Mouse (Mus musculus) right cerebral cortex, postnatal 4 days (tissue): ENCODE results near the gene Slc6a16.
"Not testable (repeated sequence)": the region's sequence is repeated elsewhere in the genome, so short reads cannot be mapped to it uniquely, and the experiment has no call there.

Experiments used
- DNase-seq: peaks from one replicate; pipeline ENCODE4 v3.0.0-alpha.2; 2022

The Slc6a16 gene

GRCm38 (mm10) chr7:45221680-45222079, 19.2 kb upstream of the Slc6a16 start:
- no peak for DNase-seq

- no peak for DNase-seq
These were observed 16.1 kb upstream of the Slc6a16 start for GRCm38 (mm10) chr7:45224826-45225225.

- DNase-seq: no peak
These were observed 14.5 kb upstream of the Slc6a16 start for GRCm38 (mm10) chr7:45226421-45226820.

- DNase-seq: no peak
These were observed 12.3 kb upstream of the Slc6a16 start for GRCm38 (mm10) chr7:45228548-45228947.

- DNase-seq: no peak
These were observed 11.8 kb upstream of the Slc6a16 start for GRCm38 (mm10) chr7:45229046-45229445.

GRCm38 (mm10) chr7:45229459-45230203, 11.3 kb upstream of the Slc6a16 start:
- DNase-seq: no peak

- DNase-seq: no peak
These were observed 9.7 kb upstream of the Slc6a16 start for GRCm38 (mm10) chr7:45231192-45231591.

- DNase-seq: no peak
These were observed 8.9 kb upstream of the Slc6a16 start for GRCm38 (mm10) chr7:45231941-45232340.

GRCm38 (mm10) chr7:45232716-45233465, 8.0 kb upstream of the Slc6a16 start:
- no peak for DNase-seq

- DNase-seq: peak; percentile 17
These were observed 7.1 kb upstream of the Slc6a16 start for GRCm38 (mm10) chr7:45233580-45234332.

GRCm38 (mm10) chr7:45234333-45234841, 6.5 kb upstream of the Slc6a16 start:
- no peak for DNase-seq

- DNase-seq: peak; percentile 39
These were observed 5.8 kb upstream of the Slc6a16 start for GRCm38 (mm10) chr7:45234922-45235571.

- no peak for DNase-seq
These were observed 5.2 kb upstream of the Slc6a16 start for GRCm38 (mm10) chr7:45235656-45236180.

- no peak for DNase-seq
These were observed 2.9 kb upstream of the Slc6a16 start for GRCm38 (mm10) chr7:45237747-45238699.

GRCm38 (mm10) chr7:45238723-45239496, 2.0 kb upstream of the Slc6a16 start, which contains the start of gene Cd37:
TSS of gene Cd37 (minus strand) at chr7:45239115.
- DNase-seq: no peak

- no peak for DNase-seq
These were observed 776 bp upstream of the Slc6a16 start for GRCm38 (mm10) chr7:45240109-45240508.

GRCm38 (mm10) chr7:45241389-45241749, 484 bp downstream of the Slc6a16 start:
- no peak for DNase-seq

- no peak for DNase-seq
These were observed 6.8 kb downstream of the Slc6a16 start for GRCm38 (mm10) chr7:45247666-45248065.

- DNase-seq: no peak
These were observed 12.9 kb downstream of the Slc6a16 start for GRCm38 (mm10) chr7:45253806-45254205.

- DNase-seq: not testable (repeated sequence)
These were observed 14.9 kb downstream of the Slc6a16 start for GRCm38 (mm10) chr7:45255822-45256221.
